Mouse (Mus musculus) kidney, embryonic 15.5 days (tissue): Measurements from ENCODE around the gene Frmd4b. TPM values are rescaled to one million over a fixed set of nuclear protein-coding genes. Genes with fewer than 3 reads are reported as not detected.

Experiments used
- ATAC-seq: fragments of 200-750 bp; cut with Nextera tagmentation; replicated peaks from 2 replicates; pipeline ENCODE4 v1.8.0; 2017; ENCODE audit warnings: moderate TSS enrichment; ENCODE audit not compliant: low FRiP score
- H3K27ac ChIP-seq: fragments of 300-500 bp; sonication (generic); 2 replicates; pipeline ENCODE4 v1.5.1; 2015; ENCODE audit warnings: mild to moderate bottlenecking, inconsistent platforms
- H3K27me3 ChIP-seq: fragments of 300-500 bp; sonication (generic); 2 replicates; pipeline ENCODE4 v1.6.1; 2015; ENCODE audit warnings: inconsistent platforms
- H3K36me3 ChIP-seq: fragments of 300-500 bp; sonication (generic); 2 replicates; pipeline ENCODE4 v1.6.1; 2015; ENCODE audit warnings: inconsistent platforms
- H3K4me1 ChIP-seq: fragments of 300-500 bp; sonication (generic); 2 replicates; pipeline ENCODE4 v1.6.1; 2015; ENCODE audit warnings: inconsistent platforms
- H3K4me2 ChIP-seq: fragments of 300-500 bp; sonication (generic); 2 replicates; pipeline ENCODE4 v1.6.1; 2015; ENCODE audit warnings: moderate library complexity, mild to moderate bottlenecking, inconsistent platforms
- H3K4me3 ChIP-seq: fragments of 300-500 bp; sonication (generic); replicated peaks from 2 replicates; pipeline ENCODE4 v1.5.1; 2015; ENCODE audit warnings: mild to moderate bottlenecking, inconsistent platforms
- H3K9ac ChIP-seq: fragments of 300-500 bp; sonication (generic); 2 replicates; pipeline ENCODE4 v1.6.1; 2015; ENCODE audit warnings: mild to moderate bottlenecking, inconsistent platforms
- H3K9me3 ChIP-seq: fragments of 300-500 bp; sonication (generic); replicated peaks from 2 replicates; pipeline ENCODE4 v1.6.1; 2016; ENCODE audit warnings: inconsistent platforms
- WGBS: fragments of 180-500 bp; shearing (Covaris S2); methylation state at CpG from one replicate; pipeline ENCODE4 v1.1.7; 2015; ENCODE audit warnings: mixed read lengths; 5-methylcytosine and 5-hydroxymethylcytosine counted together
- polyA plus RNA-seq: library from polyadenylated mRNA; unstranded; fragments of >200 nt; fragmentation: Nextera tagmentation; extraction: Ambion mirVana; gene quantifications from 2 replicates; pipeline ENCODE4 v1.2.1, GENCODE M21; 2015

The Frmd4b gene
- polyA plus RNA-seq, 1 experiment from 2014 or later, result 16.2 TPM

- H3K9me3 ChIP-seq, result no peaks in the 10 kb centered on the region
- no peak overlapping the region for H3K9ac ChIP-seq
- no peak for ATAC-seq
- peak overlapping the region; percentile 23; the same call in 1 of the 2 replicates for H3K4me3 ChIP-seq
- peaks cover 28% of the 10 kb centered on the region for H3K4me1 ChIP-seq
- H3K4me2 ChIP-seq, result peak overlapping the region; percentile 38
- H3K27ac ChIP-seq, result peak overlapping the region; percentile 74; the same call in 1 of the 2 replicates
- H3K27me3 ChIP-seq, result no peaks in the 10 kb centered on the region
- H3K36me3 ChIP-seq, result no peaks in the 10 kb centered on the region
- 55% methylated on average over 7 of the region's 7 CpGs for WGBS
Observed at GRCm38 (mm10) chr6:97459112-97459511, 158.2 kb downstream of the Frmd4b start.

GRCm38 (mm10) chr6:97458358-97458757 lies 159.0 kb downstream of the Frmd4b start:
- 41% methylated on average over 9 of the region's 9 CpGs for WGBS
- Histone ChIP-seq H3K9me3 (no peaks in the 10 kb centered on the region), H3K27ac (peak overlapping the region; percentile 74), H3K4me3 (peak overlapping the region; percentile 23), H3K9ac (no peak overlapping the region), H3K4me2 (peak overlapping the region; percentile 38), H3K36me3 (no peaks in the 10 kb centered on the region), H3K4me1 (peaks cover 22% of the 10 kb centered on the region), H3K27me3 (no peaks in the 10 kb centered on the region)
- no peak for ATAC-seq

- peak; percentile 69 for ATAC-seq
- peak overlapping the region; percentile 23 for H3K4me3 ChIP-seq
- H3K9me3 ChIP-seq, result no peaks in the 10 kb centered on the region
- no peaks in the 10 kb centered on the region for H3K36me3 ChIP-seq
- peak overlapping the region; percentile 74 for H3K27ac ChIP-seq
- 4% methylated on average over 3 of the region's 3 CpGs for WGBS
- H3K9ac ChIP-seq, result no peak overlapping the region
- H3K27me3 ChIP-seq, result no peaks in the 10 kb centered on the region
- H3K4me1 ChIP-seq, result peaks cover 21% of the 10 kb centered on the region
- peak overlapping the region; percentile 38 for H3K4me2 ChIP-seq
Observed at GRCm38 (mm10) chr6:97457954-97458353, 159.4 kb downstream of the Frmd4b start.

- H3K4me1 ChIP-seq, result peaks cover 21% of the 10 kb centered on the region
- H3K36me3 ChIP-seq, result no peaks in the 10 kb centered on the region
- no peaks in the 10 kb centered on the region for H3K27me3 ChIP-seq
- WGBS, result 37% methylated on average over 2 of the region's 2 CpGs
- ATAC-seq, result no peak; the same call in 1 of the 2 replicates
- H3K27ac ChIP-seq, result peak overlapping the region; percentile 74; the same call in 1 of the 2 replicates
- H3K4me2 ChIP-seq, result peak overlapping the region; percentile 38
- no peaks in the 10 kb centered on the region for H3K9me3 ChIP-seq
- H3K4me3 ChIP-seq, result no peak overlapping the region; the same call in 1 of the 2 replicates
- H3K9ac ChIP-seq, result no peak overlapping the region
Observed at GRCm38 (mm10) chr6:97457210-97457609, 160.1 kb downstream of the Frmd4b start.

- no peak for ATAC-seq
- Histone ChIP-seq H3K9me3 (no peaks in the 10 kb centered on the region), H3K27ac (no peak overlapping the region), H3K4me2 (no peak overlapping the region), H3K36me3 (no peaks in the 10 kb centered on the region), H3K4me1 (peaks cover 5% of the 10 kb centered on the region), H3K9ac (no peak overlapping the region), H3K4me3 (no peak overlapping the region), H3K27me3 (no peaks in the 10 kb centered on the region)
- 86% methylated on average over 5 of the region's 5 CpGs for WGBS
Observed at GRCm38 (mm10) chr6:97452223-97452622, 165.1 kb downstream of the Frmd4b start.

- 76% methylated on average over 2 of the region's 2 CpGs for WGBS
- H3K4me2 ChIP-seq, result no peak overlapping the region
- H3K27me3 ChIP-seq, result no peaks in the 10 kb centered on the region
- H3K27ac ChIP-seq, result no peak overlapping the region
- H3K4me1 ChIP-seq, result peaks cover 15% of the 10 kb centered on the region
- H3K4me3 ChIP-seq, result no peak overlapping the region
- no peaks in the 10 kb centered on the region for H3K9me3 ChIP-seq
- no peaks in the 10 kb centered on the region for H3K36me3 ChIP-seq
- no peak for ATAC-seq
- no peak overlapping the region for H3K9ac ChIP-seq
Observed at GRCm38 (mm10) chr6:97449806-97450205, 167.5 kb downstream of the Frmd4b start.

- H3K4me2 ChIP-seq, result no peak overlapping the region
- H3K9ac ChIP-seq, result no peak overlapping the region
- H3K9me3 ChIP-seq, result no peaks in the 10 kb centered on the region
- WGBS, result 45% methylated on average over 4 of the region's 4 CpGs
- H3K36me3 ChIP-seq, result no peaks in the 10 kb centered on the region
- no peak overlapping the region for H3K4me3 ChIP-seq
- no peaks in the 10 kb centered on the region for H3K27me3 ChIP-seq
- ATAC-seq, result peak; percentile 77
- H3K27ac ChIP-seq, result no peak overlapping the region
- peaks cover 27% of the 10 kb centered on the region for H3K4me1 ChIP-seq
Observed at GRCm38 (mm10) chr6:97447020-97447419, 170.3 kb downstream of the Frmd4b start.

GRCm38 (mm10) chr6:97444145-97444544 lies 173.2 kb downstream of the Frmd4b start:
- no peak for ATAC-seq
- Histone ChIP-seq H3K9ac (no peak overlapping the region), H3K4me3 (no peak overlapping the region), H3K9me3 (no peaks in the 10 kb centered on the region), H3K36me3 (no peaks in the 10 kb centered on the region), H3K4me2 (no peak overlapping the region), H3K27ac (no peak overlapping the region), H3K27me3 (no peaks in the 10 kb centered on the region), H3K4me1 (peaks cover 27% of the 10 kb centered on the region)
- WGBS, result 79% methylated on average over 5 of the region's 5 CpGs

- peaks cover 27% of the 10 kb centered on the region for H3K4me1 ChIP-seq
- H3K36me3 ChIP-seq, result no peaks in the 10 kb centered on the region
- no peak overlapping the region for H3K4me2 ChIP-seq
- H3K27ac ChIP-seq, result no peak overlapping the region
- no peaks in the 10 kb centered on the region for H3K9me3 ChIP-seq
- 50% methylated on average over 4 of the region's 4 CpGs for WGBS
- H3K9ac ChIP-seq, result no peak overlapping the region
- no peaks in the 10 kb centered on the region for H3K27me3 ChIP-seq
- no peak for ATAC-seq
- H3K4me3 ChIP-seq, result no peak overlapping the region
Observed at GRCm38 (mm10) chr6:97443522-97443921, 173.8 kb downstream of the Frmd4b start.

GRCm38 (mm10) chr6:97441357-97441756 lies 176.0 kb downstream of the Frmd4b start:
- no peak for ATAC-seq
- Histone ChIP-seq H3K27me3 (no peaks in the 10 kb centered on the region), H3K27ac (no peak overlapping the region), H3K4me1 (peaks cover 16% of the 10 kb centered on the region), H3K4me3 (no peak overlapping the region), H3K9ac (no peak overlapping the region), H3K36me3 (no peaks in the 10 kb centered on the region), H3K9me3 (no peaks in the 10 kb centered on the region), H3K4me2 (no peak overlapping the region)
- 63% methylated on average over 7 of the region's 7 CpGs for WGBS

- no peak for ATAC-seq
- peaks cover 8% of the 10 kb centered on the region for H3K4me1 ChIP-seq
- H3K4me3 ChIP-seq, result no peak overlapping the region
- H3K36me3 ChIP-seq, result no peaks in the 10 kb centered on the region
- no peak overlapping the region for H3K27ac ChIP-seq
- no peak overlapping the region for H3K4me2 ChIP-seq
- 67% methylated on average over 16 of the region's 16 CpGs for WGBS
- H3K9ac ChIP-seq, result no peak overlapping the region
- H3K27me3 ChIP-seq, result no peaks in the 10 kb centered on the region
- H3K9me3 ChIP-seq, result no peaks in the 10 kb centered on the region
Observed at GRCm38 (mm10) chr6:97438918-97439645, 178.3 kb downstream of the Frmd4b start.

- Histone ChIP-seq H3K9me3 (no peaks in the 10 kb centered on the region), H3K4me3 (no peak overlapping the region), H3K4me2 (no peak overlapping the region), H3K36me3 (no peaks in the 10 kb centered on the region), H3K27me3 (no peaks in the 10 kb centered on the region), H3K9ac (no peak overlapping the region), H3K27ac (no peak overlapping the region), H3K4me1 (peaks cover 7% of the 10 kb centered on the region; the same call in 1 of the 2 replicates)
- WGBS, result 84% methylated on average over 4 of the region's 4 CpGs
- no peak for ATAC-seq
Observed at GRCm38 (mm10) chr6:97434753-97435152, 182.6 kb downstream of the Frmd4b start.
